Mouse (Mus musculus) frontal cortex, postnatal 14 days (tissue): Measurements from ENCODE around the gene Gm47969.

Source experiments
- DNase-seq, 2 experiments: peaks; one replicate each; pipeline ENCODE4 v3.0.0; 2022; ENCODE audit warnings: low spot score in 2 of 2

The Gm47969 gene

GRCm38 (mm10) chr1:83076190-83076917, 31.6 kb downstream of the Gm47969 start:
- peak in 1 of 2 experiments; percentile 22 for DNase-seq

- DNase-seq, result no peak
Observed at GRCm38 (mm10) chr1:83077016-83077415, 32.3 kb downstream of the Gm47969 start.

- no peak for DNase-seq
Observed at GRCm38 (mm10) chr1:83084790-83085189, 40.1 kb downstream of the Gm47969 start.

GRCm38 (mm10) chr1:83091268-83091667, 46.5 kb downstream of the Gm47969 start:
- DNase-seq, result no peak
